Mouse (Mus musculus) C2C12 (cell line): ENCODE measurements around the gene R3hdm4.

Source experiments
- CTCF ChIP-seq: IDR thresholded peaks from one replicate; pipeline ENCODE4 v1.5.1; 2011; ENCODE audit not compliant: control insufficient read depth, insufficient read depth, insufficient read length
- MYOG ChIP-seq: IDR thresholded peaks from one replicate; pipeline ENCODE4 v1.6.1; 2011; ENCODE audit not compliant: control insufficient read depth, insufficient read length; ENCODE audit errors: extremely low read depth

DNA sequence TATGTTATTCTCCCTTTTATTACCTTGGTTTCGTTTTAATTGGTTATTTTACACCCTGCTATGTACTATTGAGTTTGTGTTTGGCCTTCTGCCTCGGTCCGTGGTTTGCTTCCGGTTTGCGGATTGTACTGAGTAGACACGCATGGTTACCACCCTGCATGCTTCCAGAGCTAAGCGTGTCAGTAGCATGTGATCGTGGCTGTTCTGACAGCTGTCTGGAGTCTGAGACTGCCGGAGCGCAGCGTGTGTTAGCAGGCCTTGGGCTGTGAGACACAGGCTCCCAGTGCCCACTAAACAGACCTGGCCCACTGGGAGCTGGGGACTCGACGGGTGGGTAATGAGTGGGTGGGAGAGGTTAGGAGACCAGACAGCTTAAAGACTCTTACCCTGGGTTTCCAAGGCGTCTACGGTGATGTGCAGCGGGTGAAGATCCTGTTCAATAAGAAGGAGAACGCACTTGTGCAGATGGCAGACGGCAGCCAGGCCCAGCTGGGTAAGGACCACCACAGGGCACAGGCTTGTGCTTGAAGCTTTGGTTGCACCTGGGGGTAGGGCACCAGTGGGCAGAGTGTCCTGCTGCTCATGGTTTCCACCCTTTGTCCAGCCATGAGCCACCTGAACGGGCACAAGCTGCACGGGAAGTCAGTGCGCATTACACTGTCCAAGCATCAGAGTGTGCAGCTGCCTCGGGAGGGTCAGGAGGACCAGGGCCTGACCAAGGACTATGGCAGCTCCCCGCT is 58.8 kb downstream of the R3hdm4 start:
- TF ChIP-seq CTCF (no peak), MYOG (no peak)
